Mouse (Mus musculus) hindbrain, embryonic 14.5 days (tissue): ENCODE results near the gene Med28. TPM values are rescaled to one million over a fixed set of nuclear protein-coding genes. Genes with fewer than 3 reads are reported as not detected.

ENCODE experiments used
- ATAC-seq: fragments of 200-750 bp; cut with Nextera tagmentation; 2 replicates; pipeline ENCODE4 v1.8.0; 2017; ENCODE audit warnings: moderate number of reproducible peaks, mild to moderate bottlenecking, moderate TSS enrichment, moderate library complexity; ENCODE audit not compliant: low FRiP score
- DNase-seq: peaks from one replicate; pipeline ENCODE4 v3.0.0-alpha.2; 2015; ENCODE audit warnings: low spot score
- H3K27ac ChIP-seq: fragments of 300-500 bp; sonication (generic); 2 replicates; pipeline ENCODE4 v1.5.1; 2014; ENCODE audit warnings: mild to moderate bottlenecking, moderate library complexity
- H3K27me3 ChIP-seq: fragments of 300-500 bp; sonication (generic); 2 replicates; pipeline ENCODE4 v1.6.1; 2014; ENCODE audit warnings: mild to moderate bottlenecking, low read length, mixed read lengths; ENCODE audit not compliant: control insufficient read depth, insufficient read depth
- H3K36me3 ChIP-seq: fragments of 300-500 bp; sonication (generic); replicated peaks from 2 replicates; pipeline ENCODE4 v1.6.1; 2014; ENCODE audit not compliant: control insufficient read depth, insufficient read depth
- H3K4me1 ChIP-seq: fragments of 300-500 bp; sonication (generic); replicated peaks from 2 replicates; pipeline ENCODE4 v1.6.1; 2014; ENCODE audit warnings: antibody characterized with exemption, low read length, mixed read lengths; ENCODE audit not compliant: control insufficient read depth, insufficient read depth
- H3K4me2 ChIP-seq: fragments of 300-500 bp; sonication (generic); replicated peaks from 2 replicates; pipeline ENCODE4 v1.6.1; 2014; ENCODE audit warnings: mild to moderate bottlenecking, moderate library complexity
- H3K4me3 ChIP-seq: fragments of 300-500 bp; sonication (generic); replicated peaks from 2 replicates; pipeline ENCODE4 v1.5.1; 2014; ENCODE audit warnings: mild to moderate bottlenecking, low read length
- H3K9ac ChIP-seq: fragments of 300-500 bp; sonication (generic); 2 replicates; pipeline ENCODE4 v1.6.1; 2014
- H3K9me3 ChIP-seq: fragments of 300-500 bp; sonication (generic); 2 replicates; pipeline ENCODE4 v1.6.1; 2016; ENCODE audit warnings: low read length; ENCODE audit not compliant: control insufficient read depth
- WGBS: fragments of 180-500 bp; shearing (Covaris S2); extraction: QIAGEN DNeasy Blood & Tissue Kit; methylation state at CpG from one replicate; pipeline ENCODE4 v1.1.7; 2014; 5-methylcytosine and 5-hydroxymethylcytosine counted together
- polyA plus RNA-seq: library from polyadenylated mRNA; unstranded; fragments of >200 nt; fragmentation: Nextera tagmentation; extraction: Ambion mirVana; gene quantifications from 2 replicates; pipeline ENCODE4 v1.2.1, GENCODE M21; 2014

Med28 gene
- 251 and 253 TPM in 2 replicates for polyA plus RNA-seq

- peak; percentile 89 for DNase-seq
- Histone ChIP-seq H3K4me3 (peak within 1 kb of the TSS; percentile 79), H3K36me3 (peaks cover 19% of the 10 kb centered on the region), H3K4me2 (peak within 1 kb of the TSS; percentile 97), H3K9me3 (no peaks in the 10 kb centered on the region), H3K4me1 (peaks cover 17% of the 10 kb centered on the region), H3K27ac (peak within 1 kb of the TSS; percentile 82), H3K27me3 (no peaks in the 10 kb centered on the region), H3K9ac (peak within 1 kb of the TSS; percentile 73)
- peak; percentile 97 for ATAC-seq
- 2% methylated on average over 56 of the region's 56 CpGs for WGBS
Observed at GRCm38 (mm10) chr5:45519960-45520808, at the start of gene Med28. Gene Med28, plus strand, starts transcription at chr5:45520229.

- Histone ChIP-seq H3K4me3 (no peak overlapping the region), H3K9me3 (no peaks in the 10 kb centered on the region), H3K36me3 (no peaks in the 10 kb centered on the region), H3K27me3 (no peaks in the 10 kb centered on the region), H3K9ac (no peak overlapping the region), H3K4me1 (no peaks in the 10 kb centered on the region), H3K27ac (no peak overlapping the region), H3K4me2 (no peak overlapping the region)
- 55% methylated on average over 7 of the region's 7 CpGs for WGBS
- DNase-seq (no peak), ATAC-seq (no peak)
Observed at GRCm38 (mm10) chr5:45472880-45473450, 47.1 kb upstream of the Med28 start.

- H3K9ac ChIP-seq: no peak overlapping the region
- no peak overlapping the region for H3K4me2 ChIP-seq
- no peaks in the 10 kb centered on the region for H3K36me3 ChIP-seq
- H3K4me1 ChIP-seq: no peaks in the 10 kb centered on the region
- DNase-seq (no peak), ATAC-seq (no peak)
- H3K27me3 ChIP-seq: no peaks in the 10 kb centered on the region
- H3K4me3 ChIP-seq: no peak overlapping the region
- H3K27ac ChIP-seq: no peak overlapping the region
- WGBS: 73% methylated on average over 1 of the region's 1 CpGs
- H3K9me3 ChIP-seq: no peaks in the 10 kb centered on the region
Observed at GRCm38 (mm10) chr5:45473521-45473920, 46.5 kb upstream of the Med28 start.

- H3K4me2 ChIP-seq: no peak overlapping the region
- no peak overlapping the region for H3K27ac ChIP-seq
- no peaks in the 10 kb centered on the region for H3K9me3 ChIP-seq
- ATAC-seq (no peak), DNase-seq (peak; percentile 93)
- 37% methylated on average over 6 of the region's 6 CpGs for WGBS
- no peak overlapping the region for H3K4me3 ChIP-seq
- H3K27me3 ChIP-seq: no peaks in the 10 kb centered on the region
- H3K4me1 ChIP-seq: no peaks in the 10 kb centered on the region
- H3K36me3 ChIP-seq: no peaks in the 10 kb centered on the region
- no peak overlapping the region for H3K9ac ChIP-seq
Observed at GRCm38 (mm10) chr5:45474215-45474614, 45.8 kb upstream of the Med28 start.

- no peaks in the 10 kb centered on the region for H3K4me1 ChIP-seq
- ATAC-seq: no peak
- WGBS: 74% methylated on average over 3 of the region's 4 CpGs
- H3K27ac ChIP-seq: no peak overlapping the region
- H3K9ac ChIP-seq: no peak overlapping the region
- H3K4me2 ChIP-seq: no peak overlapping the region
- H3K9me3 ChIP-seq: no peaks in the 10 kb centered on the region
- H3K36me3 ChIP-seq: no peaks in the 10 kb centered on the region
- no peak for DNase-seq
- no peak overlapping the region for H3K4me3 ChIP-seq
- no peaks in the 10 kb centered on the region for H3K27me3 ChIP-seq
Observed at GRCm38 (mm10) chr5:45474758-45475157, 45.3 kb upstream of the Med28 start.

- Histone ChIP-seq H3K9me3 (no peaks in the 10 kb centered on the region), H3K4me1 (no peaks in the 10 kb centered on the region), H3K27me3 (no peaks in the 10 kb centered on the region), H3K9ac (no peak overlapping the region), H3K4me2 (no peak overlapping the region), H3K4me3 (no peak overlapping the region), H3K27ac (no peak overlapping the region), H3K36me3 (no peaks in the 10 kb centered on the region)
- WGBS: 88% methylated on average over 5 of the region's 5 CpGs
- ATAC-seq: no peak
- DNase-seq: no peak
Observed at GRCm38 (mm10) chr5:45475771-45476170, 44.3 kb upstream of the Med28 start.

GRCm38 (mm10) chr5:45476288-45476687, 43.7 kb upstream of the Med28 start:
- no peak overlapping the region for H3K9ac ChIP-seq
- no peaks in the 10 kb centered on the region for H3K36me3 ChIP-seq
- no peak overlapping the region for H3K27ac ChIP-seq
- ATAC-seq: peak; percentile 41; the same call in 1 of the 2 replicates
- DNase-seq: peak; percentile 43
- H3K4me2 ChIP-seq: no peak overlapping the region
- no peaks in the 10 kb centered on the region for H3K9me3 ChIP-seq
- no peaks in the 10 kb centered on the region for H3K4me1 ChIP-seq
- H3K27me3 ChIP-seq: no peaks in the 10 kb centered on the region
- H3K4me3 ChIP-seq: no peak overlapping the region
- 25% methylated on average over 6 of the region's 6 CpGs for WGBS

- Histone ChIP-seq H3K4me2 (no peak overlapping the region), H3K4me1 (no peaks in the 10 kb centered on the region), H3K4me3 (no peak overlapping the region), H3K27ac (no peak overlapping the region), H3K27me3 (no peaks in the 10 kb centered on the region), H3K36me3 (no peaks in the 10 kb centered on the region), H3K9me3 (no peaks in the 10 kb centered on the region), H3K9ac (no peak overlapping the region)
- no peak for DNase-seq
- WGBS: 82% methylated on average over 7 of the region's 7 CpGs
- no peak for ATAC-seq
Observed at GRCm38 (mm10) chr5:45477601-45478000, 42.4 kb upstream of the Med28 start.

GRCm38 (mm10) chr5:45480066-45480465, 40.0 kb upstream of the Med28 start:
- Histone ChIP-seq H3K4me2 (no peak overlapping the region), H3K36me3 (no peaks in the 10 kb centered on the region), H3K27me3 (no peaks in the 10 kb centered on the region), H3K27ac (no peak overlapping the region), H3K4me3 (no peak overlapping the region), H3K4me1 (no peaks in the 10 kb centered on the region), H3K9ac (no peak overlapping the region), H3K9me3 (no peaks in the 10 kb centered on the region)
- no peak for ATAC-seq
- 90% methylated on average over 1 of the region's 1 CpGs for WGBS
- no peak for DNase-seq
